Mouse (Mus musculus) cerebral cortex, adult 2 months (tissue): ENCODE data around the gene Sparc.

Experiments
- WGBS: fragments of 180-500 bp; shearing (Covaris S2); methylation state at CpG from one replicate; pipeline ENCODE4 v1.1.7; 2018; 5-methylcytosine and 5-hydroxymethylcytosine counted together

Sparc gene

GRCm38 (mm10) chr11:55365840-55366239 lies 57.1 kb downstream of the Sparc start:
- WGBS: 86% methylated on average over 5 of the region's 5 CpGs

- WGBS: 53% methylated on average over 4 of the region's 4 CpGs
Observed at GRCm38 (mm10) chr11:55365242-55365641, 57.7 kb downstream of the Sparc start.

- WGBS: 81% methylated on average over 3 of the region's 3 CpGs
Observed at GRCm38 (mm10) chr11:55364662-55365061, 58.3 kb downstream of the Sparc start.

GRCm38 (mm10) chr11:55358094-55358783 lies 64.7 kb downstream of the Sparc start:
- 80% methylated on average over 15 of the region's 15 CpGs for WGBS

GRCm38 (mm10) chr11:55356846-55357245 lies 66.1 kb downstream of the Sparc start:
- WGBS: 93% methylated on average over 2 of the region's 2 CpGs
